Mouse (Mus musculus) liver, embryonic 13.5 days (tissue): ENCODE measurements at regions not wholly inside any gene's neighbourhood (a gene's known extent, or its start where the extent isn't known, plus 50 kb on each side); places are given as distances from the start of the nearest gene placed in this dataset.

Source experiments
- ATAC-seq: fragments of 200-750 bp; cut with Nextera tagmentation; 2 replicates; pipeline ENCODE4 v1.8.0; 2017; ENCODE audit warnings: low read depth, mild to moderate bottlenecking, moderate number of reproducible peaks, moderate library complexity
- DNase-seq: peaks from one replicate; pipeline ENCODE4 v3.0.0; 2022
- H3K27ac ChIP-seq: fragments of 300-500 bp; sonication (generic); 2 replicates; pipeline ENCODE4 v1.5.1; 2015; ENCODE audit warnings: moderate library complexity, mild to moderate bottlenecking, inconsistent platforms
- H3K27me3 ChIP-seq: fragments of 300-500 bp; sonication (generic); 2 replicates; pipeline ENCODE4 v1.6.1; 2015; ENCODE audit warnings: mild to moderate bottlenecking, inconsistent platforms
- H3K36me3 ChIP-seq: fragments of 300-500 bp; sonication (generic); 2 replicates; pipeline ENCODE4 v1.6.1; 2015; ENCODE audit warnings: mild to moderate bottlenecking, inconsistent platforms
- H3K4me1 ChIP-seq: fragments of 300-500 bp; sonication (generic); replicated peaks from 2 replicates; pipeline ENCODE4 v1.6.1; 2015; ENCODE audit warnings: inconsistent platforms
- H3K4me2 ChIP-seq: fragments of 300-500 bp; sonication (generic); 2 replicates; pipeline ENCODE4 v1.6.1; 2015; ENCODE audit warnings: inconsistent platforms, mild to moderate bottlenecking, moderate library complexity
- H3K4me3 ChIP-seq: fragments of 300-500 bp; sonication (generic); replicated peaks from 2 replicates; pipeline ENCODE4 v1.5.1; 2015; ENCODE audit warnings: mild to moderate bottlenecking, inconsistent platforms
- H3K9ac ChIP-seq: fragments of 300-500 bp; sonication (generic); 2 replicates; pipeline ENCODE4 v1.6.1; 2015; ENCODE audit warnings: mild to moderate bottlenecking, inconsistent platforms
- H3K9me3 ChIP-seq: fragments of 300-500 bp; sonication (generic); replicated peaks from 2 replicates; pipeline ENCODE4 v1.6.1; 2016; ENCODE audit warnings: inconsistent platforms
- WGBS: fragments of 180-500 bp; shearing (Covaris S2); methylation state at CpG from one replicate; pipeline ENCODE4 v1.1.7; 2015; ENCODE audit not compliant: insufficient replicate concordance; 5-methylcytosine and 5-hydroxymethylcytosine counted together

DNA sequence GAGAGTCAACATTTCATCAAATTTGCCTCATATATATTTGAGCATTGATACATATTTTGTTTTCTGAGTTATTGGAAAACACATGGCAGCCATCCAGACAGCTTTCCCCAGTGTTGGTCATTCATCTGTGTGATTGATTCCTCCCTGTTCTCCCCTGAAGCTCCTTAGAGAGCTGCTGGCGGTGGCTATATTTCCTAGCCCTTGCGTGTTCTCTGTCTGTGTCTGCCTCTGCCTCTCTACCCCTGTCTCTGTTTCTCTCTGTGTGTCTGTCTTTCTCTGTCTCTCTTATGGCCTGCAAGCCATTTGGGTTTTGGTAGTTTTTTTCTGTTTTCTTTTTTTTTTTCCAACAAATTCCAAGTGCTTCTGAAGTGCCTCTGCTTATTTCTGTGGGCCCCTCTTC, 66.7 kb upstream of the Rbms1 start:
- H3K36me3 ChIP-seq: no peaks in the 10 kb centered on the region
- 71% methylated on average over 2 of the region's 2 CpGs for WGBS

GRCm38 (mm10) chr2:61028578-61028977, 65.6 kb upstream of the Rbms1 start:
- Histone ChIP-seq H3K27me3 (no peaks in the 10 kb centered on the region), H3K9me3 (no peaks in the 10 kb centered on the region), H3K36me3 (no peaks in the 10 kb centered on the region), H3K4me3 (no peak overlapping the region), H3K4me1 (no peaks in the 10 kb centered on the region), H3K9ac (no peak overlapping the region), H3K27ac (no peak overlapping the region), H3K4me2 (no peak overlapping the region)
- no peak for DNase-seq
- 51% methylated on average over 2 of the region's 2 CpGs for WGBS
- no peak for ATAC-seq

More for the DNA sequence above, 66.7 kb upstream of the Rbms1 start:
- no peak overlapping the region for H3K9ac ChIP-seq
- DNase-seq (no peak), ATAC-seq (no peak)
- no peaks in the 10 kb centered on the region for H3K4me1 ChIP-seq
- no peaks in the 10 kb centered on the region for H3K27me3 ChIP-seq
- H3K27ac ChIP-seq: no peak overlapping the region
- H3K4me3 ChIP-seq: no peak overlapping the region
- H3K4me2 ChIP-seq: no peak overlapping the region
- H3K9me3 ChIP-seq: no peaks in the 10 kb centered on the region

- Histone ChIP-seq H3K9me3 (no peaks in the 10 kb centered on the region), H3K27me3 (no peaks in the 10 kb centered on the region), H3K36me3 (no peaks in the 10 kb centered on the region), H3K4me3 (no peak overlapping the region), H3K27ac (no peak overlapping the region), H3K4me2 (no peak overlapping the region), H3K4me1 (no peaks in the 10 kb centered on the region), H3K9ac (no peak overlapping the region)
- 73% methylated on average over 4 of the region's 4 CpGs for WGBS
- no peak for DNase-seq
- no peak for ATAC-seq
These were observed 64.7 kb upstream of the Rbms1 start for GRCm38 (mm10) chr2:61027686-61028085.

DNA sequence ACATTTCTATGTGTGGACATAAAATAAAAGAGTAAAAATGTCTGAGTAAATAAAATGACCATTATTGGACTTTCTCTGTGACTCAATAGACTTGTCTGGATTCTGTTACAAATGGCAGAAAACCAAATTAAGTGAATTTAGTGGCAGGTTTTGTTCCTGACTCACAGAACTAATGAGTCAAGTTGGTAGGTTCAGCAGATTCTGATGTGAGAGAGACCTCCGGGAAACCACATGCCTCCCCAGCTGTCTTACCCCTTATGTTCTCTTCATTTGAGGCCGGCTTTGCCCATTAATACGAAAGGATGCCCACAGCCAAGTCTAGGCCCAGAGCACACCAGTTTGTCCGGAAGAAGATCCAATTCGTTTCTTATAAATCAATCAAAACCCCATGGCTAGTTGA, 59.4 kb upstream of the Rbms1 start:
- Histone ChIP-seq H3K4me3 (no peak overlapping the region), H3K9ac (no peak overlapping the region), H3K36me3 (no peaks in the 10 kb centered on the region), H3K4me2 (no peak overlapping the region), H3K27me3 (no peaks in the 10 kb centered on the region), H3K9me3 (0 out of 2 replicates have a peak, but pooled peaks cover 6% of the 10 kb centered on the region), H3K27ac (no peak overlapping the region), H3K4me1 (no peaks in the 10 kb centered on the region)
- ATAC-seq (no peak), DNase-seq (no peak)
- 66% methylated on average over 5 of the region's 5 CpGs for WGBS

- Histone ChIP-seq H3K9me3 (0 out of 2 replicates have a peak, but pooled peaks cover 6% of the 10 kb centered on the region), H3K27ac (no peak overlapping the region), H3K4me2 (no peak overlapping the region), H3K4me1 (no peaks in the 10 kb centered on the region), H3K36me3 (no peaks in the 10 kb centered on the region), H3K27me3 (no peaks in the 10 kb centered on the region), H3K4me3 (no peak overlapping the region), H3K9ac (no peak overlapping the region)
- ATAC-seq (no peak), DNase-seq (no peak)
- WGBS: 54% methylated on average over 4 of the region's 4 CpGs
These were observed 57.8 kb upstream of the Rbms1 start for GRCm38 (mm10) chr2:61020791-61021190.

GRCm38 (mm10) chr2:61013006-61013405, 50.0 kb upstream of the Rbms1 start:
- no peak for DNase-seq
- 19% methylated on average over 6 of the region's 6 CpGs for WGBS
- no peaks in the 10 kb centered on the region for H3K36me3 ChIP-seq

More at GRCm38 (mm10) chr2:61013006-61013405, 50.0 kb upstream of the Rbms1 start:
- no peak for ATAC-seq
- Histone ChIP-seq H3K27me3 (no peaks in the 10 kb centered on the region), H3K4me3 (no peak overlapping the region), H3K4me1 (no peaks in the 10 kb centered on the region), H3K9ac (no peak overlapping the region), H3K9me3 (0 out of 2 replicates have a peak, but pooled peaks cover 1% of the 10 kb centered on the region), H3K27ac (no peak overlapping the region), H3K4me2 (no peak overlapping the region)
